Mouse (Mus musculus): ENCODE results near the gene Srpr.

The Srpr gene

DNA sequence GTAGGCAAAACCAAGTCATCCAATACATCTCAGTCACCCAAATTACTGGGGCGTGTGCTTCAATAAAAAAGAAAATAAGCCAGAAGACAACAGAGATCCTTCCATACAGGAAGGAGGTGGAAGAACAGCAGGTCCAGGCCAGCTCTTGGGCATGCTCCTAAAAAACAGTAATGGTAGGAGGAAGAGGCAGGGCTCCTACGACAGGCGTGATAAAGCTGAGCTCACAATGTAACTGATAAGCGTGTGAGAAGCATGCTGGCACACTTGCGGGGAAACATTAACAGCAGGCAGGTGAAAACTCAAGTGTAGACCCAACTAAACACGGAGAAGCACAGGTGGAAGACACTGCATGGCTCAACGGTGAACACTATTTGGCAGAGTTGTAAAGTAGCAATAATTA is 57.4 kb downstream of the Srpr start:
- in situ Hi-C loops (cut with MboI, MseI), result no loop called here

DNA sequence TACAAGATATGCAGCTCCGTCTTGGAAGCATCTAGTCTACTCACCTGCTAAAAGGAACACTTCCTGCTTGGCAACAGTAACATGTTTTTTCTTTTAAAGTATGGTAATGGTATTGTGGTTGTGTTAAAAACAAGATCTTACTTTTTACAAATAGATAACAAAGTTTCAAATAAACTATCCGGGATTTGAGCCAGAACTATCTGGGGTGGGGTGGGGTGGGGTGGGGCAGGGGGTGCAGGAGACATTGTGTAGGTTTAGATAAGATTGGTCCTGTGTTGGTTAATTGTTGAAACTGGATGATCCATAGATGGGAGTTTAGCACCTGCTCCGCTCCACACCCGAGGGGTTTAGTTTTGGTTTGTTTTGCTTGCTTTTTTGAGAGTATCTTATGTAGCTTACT is 62.4 kb downstream of the Srpr start:
- in situ Hi-C loops (cut with MboI, MseI), result no loop called here

DNA sequence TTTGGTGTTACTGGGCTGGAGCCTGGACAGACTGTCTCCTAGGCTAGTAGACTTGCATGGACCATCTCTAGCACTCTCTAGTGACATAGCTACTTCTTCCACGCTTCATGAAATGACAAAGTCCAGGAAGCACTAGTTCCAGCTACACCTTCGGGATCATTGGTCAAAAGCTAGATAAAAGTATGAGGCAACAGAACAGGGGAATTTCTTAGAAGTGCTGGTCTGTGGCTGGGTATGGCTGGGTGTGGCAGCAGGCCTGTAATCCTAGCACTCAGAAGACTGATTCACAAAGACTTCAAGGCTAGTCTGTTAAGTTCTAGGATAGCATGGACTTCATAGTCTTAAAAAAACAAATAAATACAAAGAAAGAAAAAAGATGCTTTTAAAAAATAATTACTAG is 63.5 kb downstream of the Srpr start:
- in situ Hi-C loops (cut with MboI, MseI), result no loop called here

DNA sequence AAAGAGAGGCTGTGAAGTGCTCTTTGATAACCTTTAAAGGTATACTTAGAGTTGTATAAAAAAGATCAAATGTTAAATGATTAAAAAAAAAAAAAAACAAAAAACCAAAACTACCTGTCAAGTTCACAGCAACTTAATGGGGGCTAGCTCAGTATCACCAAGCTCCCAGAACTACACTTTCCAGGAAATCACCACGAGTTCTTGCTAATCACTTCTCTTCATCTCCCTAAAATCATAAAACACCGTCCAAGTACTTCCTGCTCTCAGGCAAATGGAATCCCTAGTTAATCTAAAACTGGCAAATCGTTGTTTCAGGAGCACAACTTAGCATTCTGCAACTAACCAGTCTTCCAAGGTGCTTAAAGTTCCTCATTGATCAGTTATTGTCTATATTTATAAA is 64.5 kb downstream of the Srpr start:
- in situ Hi-C loops (cut with MboI, MseI), result no loop called here

DNA sequence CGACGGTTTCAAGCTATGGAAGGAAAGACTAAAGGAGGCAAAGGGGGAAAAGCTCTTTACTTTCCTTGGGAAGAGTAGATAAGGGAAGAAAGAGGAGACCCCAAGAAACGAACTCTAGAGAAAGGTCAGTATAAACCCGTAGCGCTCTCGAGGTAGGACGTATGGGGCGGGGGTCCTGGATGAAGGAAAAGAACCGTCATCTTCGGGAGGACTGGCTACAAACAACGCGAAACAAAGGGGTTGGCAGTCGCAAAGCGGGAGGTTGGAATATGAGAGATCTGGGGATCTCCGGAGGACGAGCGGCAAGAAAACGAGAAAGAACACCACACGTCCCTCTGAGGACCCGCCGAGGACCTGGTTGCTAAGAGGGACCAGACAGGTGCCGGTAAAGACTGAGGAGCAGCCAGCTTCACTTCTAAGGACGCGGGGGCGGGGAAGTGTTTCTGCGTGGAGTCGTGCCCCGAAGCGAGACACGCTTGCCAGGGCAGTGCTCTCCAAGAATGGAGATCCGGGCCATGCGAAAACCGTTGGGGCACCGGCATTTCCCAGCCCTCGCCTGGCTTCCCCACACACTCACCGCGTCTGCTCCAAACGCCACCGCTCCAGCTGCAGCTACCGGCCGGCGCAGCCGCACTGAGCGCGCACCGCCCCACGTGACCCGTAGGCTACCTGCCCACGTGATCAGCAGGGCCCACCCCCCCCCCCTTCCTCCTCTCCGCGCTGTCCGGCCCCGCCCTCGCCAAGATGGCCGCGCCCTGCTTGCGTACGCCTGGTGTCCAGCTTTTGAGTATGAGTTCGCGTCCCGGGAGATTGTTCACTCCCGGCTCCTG is 67.4 kb downstream of the Srpr start, which contains the start of the genes Fam118b and Rpusd4:
Fam118b (minus strand) TSS at position 660 of the 830 bp plus-strand sequence.
Rpusd4 (plus strand) TSS at position 720 of the 830 bp plus-strand sequence.
- in situ Hi-C loops (cut with MboI, MseI), result loop anchor here (5.0 kb wide), 1 partner anchor 55 kb away; the partner anchor contains the start of gene Foxred1

DNA sequence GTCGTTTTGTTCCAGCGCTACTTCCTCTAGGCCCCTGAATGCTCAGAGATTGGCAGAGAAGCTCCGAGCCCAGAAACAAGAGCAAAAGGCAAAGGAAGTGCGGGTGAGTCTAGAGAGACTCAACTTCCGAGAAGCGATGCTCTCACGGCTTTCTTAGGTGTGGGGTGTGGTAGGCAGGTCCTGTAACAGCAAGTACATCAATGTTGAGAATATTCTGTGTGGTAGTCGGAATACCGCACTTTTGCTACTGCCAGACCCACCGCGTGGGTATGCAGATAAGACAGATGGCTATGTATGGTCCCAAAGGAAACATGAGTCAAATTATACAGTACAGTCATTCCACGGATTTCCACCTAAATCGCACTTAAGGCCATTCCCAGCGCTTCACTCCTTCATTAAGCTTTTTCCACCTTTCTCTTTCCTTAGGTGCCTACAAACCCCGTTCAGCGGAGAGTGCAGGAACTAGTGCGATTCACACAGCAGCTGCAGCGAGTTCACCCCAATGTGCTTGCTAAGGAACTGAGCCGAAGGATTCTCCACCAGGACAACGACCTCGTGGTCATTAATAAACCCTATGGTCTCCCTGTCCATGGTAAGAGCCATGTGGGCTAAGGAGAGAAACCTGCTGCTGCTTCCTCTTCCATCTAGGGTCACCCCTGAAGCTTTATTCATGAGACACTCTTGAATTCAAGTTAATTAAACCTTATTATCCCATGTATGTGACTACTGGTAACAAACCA is 68.2 kb downstream of the Srpr start:
- in situ Hi-C loops (cut with MboI, MseI), result loop anchor here (5.0 kb wide), 1 partner anchor 56 kb away; the partner anchor contains the start of gene Foxred1

DNA sequence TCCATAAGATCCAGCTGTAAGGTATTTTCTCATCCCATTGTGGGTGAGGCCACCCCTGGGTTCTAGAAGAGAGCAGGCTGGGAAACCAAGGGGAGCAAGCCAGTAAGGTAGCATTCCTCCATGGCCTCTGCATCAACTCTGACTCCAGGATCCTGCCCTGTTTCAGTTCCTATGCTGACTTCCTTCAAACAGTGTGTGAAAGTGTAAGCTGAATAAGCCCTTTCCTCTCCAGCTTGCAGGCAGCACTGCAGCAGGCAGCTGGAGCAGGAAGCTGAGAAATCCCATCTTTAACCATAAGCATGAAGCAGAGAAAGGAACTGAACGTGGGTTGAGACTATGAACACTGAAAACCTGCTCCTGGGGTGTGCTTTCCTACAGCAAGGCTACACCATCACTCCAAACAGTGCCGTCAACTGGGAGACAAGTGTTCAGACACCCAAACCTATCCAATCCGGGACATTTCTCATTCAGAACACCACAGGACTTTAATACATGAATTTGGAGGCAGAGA is 77.9 kb downstream of the Srpr start:
- in situ Hi-C loops (cut with MboI, MseI), result no loop called here

DNA sequence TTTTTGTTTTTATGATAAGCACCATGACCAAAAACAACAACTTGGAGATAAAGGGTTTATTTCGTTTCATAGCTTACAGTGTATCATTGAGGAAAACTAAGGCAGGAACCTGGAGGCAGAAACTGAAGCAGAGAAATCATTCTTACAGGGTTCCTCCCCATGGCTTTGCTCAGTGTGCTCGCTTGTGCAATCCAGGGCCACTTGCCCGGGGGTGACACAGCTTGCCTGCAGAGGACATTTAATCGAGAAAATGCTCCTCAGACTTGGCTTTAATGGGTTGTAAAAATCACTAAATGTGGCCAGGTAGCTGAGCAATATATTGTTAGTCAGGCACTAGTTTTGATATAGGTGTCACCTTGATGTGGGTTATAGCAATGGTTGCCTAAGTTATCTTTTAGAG is 78.5 kb downstream of the Srpr start:
- in situ Hi-C loops (cut with MboI, MseI), result no loop called here

DNA sequence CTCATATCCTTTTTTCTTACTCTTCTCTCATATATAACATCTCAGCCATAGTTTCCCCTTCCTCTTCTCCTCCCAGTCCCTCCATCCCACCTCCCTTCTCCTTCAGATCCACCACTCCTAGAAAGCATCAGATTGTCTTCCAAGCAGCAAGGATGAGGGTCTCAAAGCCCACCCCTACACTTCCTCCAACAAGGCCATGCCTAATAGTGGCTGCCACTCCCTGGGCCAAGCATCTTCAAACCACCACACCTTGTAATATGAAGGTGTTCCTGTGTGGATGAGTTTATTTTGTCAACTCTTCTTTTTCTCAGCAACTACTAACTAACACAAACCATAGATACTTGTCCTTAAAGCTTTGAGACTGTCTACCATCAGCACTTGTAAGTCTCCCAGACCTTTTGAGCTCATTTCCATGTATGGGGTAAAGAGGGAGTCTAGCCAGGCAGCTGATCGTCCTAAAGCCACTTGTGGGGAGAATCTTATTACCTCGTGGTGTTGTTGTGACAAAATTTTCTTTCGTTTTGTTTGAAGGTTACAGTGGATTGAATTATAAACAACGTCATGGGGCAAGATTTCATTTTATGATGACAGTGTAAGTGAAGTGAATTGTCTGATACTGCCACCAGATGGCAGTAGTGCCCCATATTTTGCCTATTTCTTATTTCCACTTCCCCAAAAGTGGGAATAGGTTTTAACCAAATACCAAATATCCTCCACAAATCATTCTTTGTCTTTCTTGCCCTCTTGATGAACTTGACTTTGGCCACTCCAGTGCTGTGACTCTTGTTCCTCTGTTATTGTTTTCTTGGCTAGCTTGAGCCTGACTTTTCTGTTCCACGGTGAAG is 82.3 kb downstream of the Srpr start:
- in situ Hi-C loops (cut with MboI, MseI), result no loop called here

DNA sequence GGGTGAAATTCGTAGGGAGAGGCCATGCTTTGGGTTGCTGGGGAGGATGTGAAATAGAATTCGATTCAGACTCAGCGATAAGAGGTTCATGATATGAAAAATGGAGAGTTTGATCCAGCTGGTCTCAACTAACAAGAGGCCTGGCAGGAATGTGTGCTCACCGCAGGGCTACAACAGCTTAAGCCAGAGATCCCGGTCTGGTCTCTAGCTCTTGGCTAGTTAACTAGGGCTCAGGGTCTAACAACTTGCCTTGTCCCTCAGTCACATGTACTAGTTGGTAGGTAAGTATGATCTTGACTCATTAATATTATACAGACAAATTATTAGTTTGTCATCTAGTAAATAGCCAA is 82.9 kb downstream of the Srpr start:
- in situ Hi-C loops (cut with MboI, MseI), result no loop called here

DNA sequence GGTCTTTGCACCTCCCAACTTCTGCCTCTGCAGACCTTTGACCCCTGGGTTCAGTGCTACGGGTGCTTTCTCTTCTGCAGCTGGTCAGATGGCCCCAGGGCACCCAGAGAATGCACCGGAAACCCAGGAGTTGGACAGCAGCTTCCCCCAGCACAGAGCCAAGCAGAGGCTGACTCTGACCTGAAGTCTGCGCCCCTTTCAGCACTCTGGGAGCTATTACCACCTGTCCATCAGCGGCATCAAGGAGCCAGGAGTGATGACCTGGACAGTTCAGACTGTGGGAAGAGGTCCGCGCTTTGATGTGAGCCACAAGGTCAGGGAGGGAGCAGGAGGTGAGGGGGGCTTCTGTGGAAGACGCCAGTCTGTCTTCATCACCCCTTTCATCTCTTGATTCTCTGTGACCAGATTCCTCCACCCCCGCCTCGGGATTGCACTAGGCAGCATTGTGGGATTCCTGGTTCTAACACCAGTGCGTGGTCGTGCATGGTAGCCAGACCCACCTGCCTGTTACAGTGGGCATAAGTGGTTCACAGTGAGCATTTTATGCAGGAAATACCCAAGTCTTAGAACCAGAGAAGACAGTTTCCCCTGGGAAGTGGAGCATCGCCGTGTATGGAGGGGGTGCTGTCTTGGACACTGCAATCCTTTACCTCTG is 83.6 kb downstream of the Srpr start:
- in situ Hi-C loops (cut with MboI, MseI), result no loop called here

DNA sequence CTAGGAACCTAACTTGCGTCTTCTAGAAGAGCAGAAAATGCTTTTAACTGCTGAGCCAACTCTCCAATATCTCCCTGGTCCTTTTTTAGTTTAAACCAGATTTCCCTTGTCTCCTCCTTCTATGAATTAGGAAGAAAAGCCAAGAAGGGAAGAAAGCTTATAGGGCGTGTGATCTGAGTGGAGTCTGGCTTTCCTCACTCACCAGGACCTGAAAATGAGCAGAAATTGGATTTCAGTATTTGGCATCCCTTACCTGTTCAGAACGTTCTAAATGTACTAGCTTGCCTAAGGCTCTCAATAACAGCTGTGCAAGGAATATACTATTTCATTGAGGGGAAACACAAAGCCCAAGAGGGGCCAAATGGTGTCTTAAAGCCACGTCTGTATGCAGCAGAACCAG is 84.4 kb downstream of the Srpr start:
- in situ Hi-C loops (cut with MboI, MseI), result no loop called here

DNA sequence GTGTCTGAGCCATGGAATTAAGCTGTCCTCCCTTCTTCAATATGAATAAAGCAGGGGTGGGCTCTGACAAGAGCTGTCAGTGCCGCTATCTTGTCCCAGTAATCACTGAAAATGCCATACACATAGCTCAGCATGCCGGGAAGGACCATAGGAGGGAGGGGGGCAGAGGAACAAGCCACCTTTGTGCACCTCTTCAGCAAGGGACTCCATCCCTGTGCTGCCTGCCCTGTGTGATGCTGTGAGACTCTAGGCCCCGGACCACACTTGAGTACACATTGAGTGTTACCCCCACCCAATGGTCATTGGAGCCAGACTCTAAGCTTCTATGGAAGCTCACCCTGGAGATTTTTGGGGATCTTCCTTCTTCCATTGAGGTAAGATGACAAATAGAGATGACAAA is 86.4 kb downstream of the Srpr start:
- in situ Hi-C loops (cut with MboI, MseI), result loop anchor here (5.0 kb wide), 1 partner anchor 246 kb away; no protein-coding TSS in a partner anchor

DNA sequence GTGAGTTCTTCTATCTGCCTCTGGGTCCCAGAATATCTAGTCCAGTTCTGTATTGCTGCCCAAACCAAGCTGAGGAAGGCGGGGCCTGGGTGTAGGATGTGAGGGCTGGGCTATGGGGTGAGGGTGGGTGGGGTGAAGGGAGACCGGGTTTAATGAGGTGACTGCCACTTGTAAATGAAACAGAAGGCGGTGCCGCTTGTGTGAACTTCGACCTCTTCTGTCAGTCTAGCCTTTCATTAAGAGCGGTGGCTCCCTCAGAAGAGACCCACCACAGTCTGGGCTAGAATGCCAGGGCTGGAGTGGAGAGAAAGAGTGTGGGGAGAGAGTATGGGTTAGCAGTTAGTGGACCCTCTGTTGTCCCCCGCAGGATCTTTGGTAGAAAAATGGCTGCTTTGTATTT is 90.0 kb downstream of the Srpr start:
- in situ Hi-C loops (cut with MboI, MseI), result loop anchor here (5.0 kb wide), 1 partner anchor 242 kb away; no protein-coding TSS in a partner anchor

DNA sequence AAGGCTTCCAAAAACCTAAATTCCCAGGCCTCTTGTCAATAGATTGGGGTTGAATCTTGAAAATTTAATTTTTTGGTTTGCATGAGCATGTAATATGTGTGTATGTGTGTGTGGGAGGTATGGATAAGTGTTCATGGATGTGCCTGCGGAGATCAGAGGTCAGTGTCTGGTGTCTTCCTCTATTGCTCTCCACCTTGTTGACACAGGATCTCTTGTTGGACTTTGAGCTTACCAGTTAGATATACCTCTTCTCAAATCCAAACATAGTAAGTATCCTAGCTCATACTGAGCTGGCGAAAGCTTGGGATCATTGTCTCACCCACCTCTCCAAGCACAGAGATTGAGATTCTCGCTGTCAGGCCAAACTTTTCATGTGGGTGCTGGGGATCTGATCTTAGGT is 90.4 kb downstream of the Srpr start:
- in situ Hi-C loops (cut with MboI, MseI), result no loop called here

DNA sequence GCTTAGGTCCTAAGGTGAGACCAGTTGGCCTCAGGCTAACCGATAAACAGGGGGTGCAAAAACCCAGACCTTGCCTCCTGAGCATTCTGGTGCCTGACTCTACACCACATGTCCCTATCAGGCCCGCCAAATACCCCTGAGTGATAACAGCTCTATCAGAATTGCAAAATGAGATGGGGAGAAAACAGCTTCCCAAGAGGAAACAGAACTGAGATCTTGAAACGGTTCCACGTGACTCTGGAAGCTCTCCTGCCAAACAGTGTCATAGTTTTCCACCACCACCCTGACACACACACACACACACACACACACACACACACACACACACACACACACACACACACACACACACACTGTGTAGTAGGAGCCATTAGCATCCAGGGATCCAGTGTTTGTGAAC is 90.9 kb downstream of the Srpr start:
- in situ Hi-C loops (cut with MboI, MseI), result no loop called here

DNA sequence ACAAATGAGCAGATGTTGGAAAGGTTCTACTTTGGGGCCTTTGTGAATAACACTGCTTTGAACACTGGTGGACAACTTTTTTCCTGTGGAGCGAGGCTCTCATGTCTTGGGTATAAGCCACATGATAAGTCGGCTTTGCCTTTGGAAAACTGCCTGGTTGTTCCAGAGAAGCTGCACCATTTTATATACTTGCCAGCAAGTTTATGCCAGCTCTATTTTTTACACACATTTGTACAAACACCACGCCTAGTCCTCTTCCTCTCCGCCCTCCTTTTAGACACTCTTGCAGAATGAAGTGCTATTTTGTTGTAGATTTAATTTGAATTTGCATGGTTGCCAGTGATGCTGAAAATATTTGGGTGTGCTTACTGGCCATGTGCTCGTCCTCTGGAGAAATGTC is 93.5 kb downstream of the Srpr start:
- in situ Hi-C loops (cut with MboI, MseI), result no loop called here

Measured in T-helper 2 cell (primary cell).